Mouse (Mus musculus) bone marrow macrophage, adult 2 months (primary cell): Measurements from ENCODE around the gene Syt5. TPM values are rescaled to one million over a fixed set of nuclear protein-coding genes. Genes with fewer than 3 reads are reported as not detected.

Experiments used
- H3K27ac ChIP-seq: 2 replicates; pipeline ENCODE4 v1.5.1; 2012; ENCODE audit warnings: low read depth, low read length; ENCODE audit not compliant: insufficient read depth
- H3K4me1 ChIP-seq: 2 replicates; pipeline ENCODE4 v1.6.1; 2012; ENCODE audit warnings: low read length; ENCODE audit not compliant: control insufficient read depth, insufficient read depth
- H3K4me3 ChIP-seq: 2 replicates; pipeline ENCODE4 v1.5.1; 2012; ENCODE audit warnings: mild to moderate bottlenecking, low read length, moderate library complexity; ENCODE audit not compliant: insufficient read depth
- CTCF ChIP-seq: IDR thresholded peaks from 2 replicates; pipeline ENCODE4 v1.5.1; 2012; ENCODE audit warnings: low read depth, mild to moderate bottlenecking, low read length, moderate library complexity
- POLR2A ChIP-seq: IDR thresholded peaks from 2 replicates; pipeline ENCODE4 v1.6.1; 2012; ENCODE audit warnings: mild to moderate bottlenecking, low read depth, low read length, borderline replicate concordance
- polyA plus RNA-seq: library from polyadenylated mRNA; stranded (reverse); fragments of >200 nt; gene quantifications from 2 replicates; pipeline ENCODE4 v1.2.4, GENCODE M21; 2012; ENCODE audit not compliant: missing spikeins, insufficient read depth, insufficient read length

The Syt5 gene
- polyA plus RNA-seq, 1 experiment, result not detected

GRCm38 (mm10) chr7:4501558-4502397 lies 45.6 kb downstream of the Syt5 start, which contains the start of gene Ppp1r12c:
Gene Ppp1r12c (minus strand): TSS chr7:4501680.
- peaks cover 59% of the 10 kb centered on the region for H3K4me1 ChIP-seq
- peak within 1 kb of the TSS; percentile 92 for H3K27ac ChIP-seq
- peak within 1 kb of the TSS; percentile 95 for H3K4me3 ChIP-seq
- TF ChIP-seq POLR2A (no peak), CTCF (no peak)

- Histone ChIP-seq H3K4me3 (peak overlapping the region; percentile 95), H3K27ac (peak overlapping the region; percentile 69), H3K4me1 (peaks cover 62% of the 10 kb centered on the region)
- no peak for TF ChIP-seq CTCF
- no peak for TF ChIP-seq POLR2A
Observed at GRCm38 (mm10) chr7:4500892-4501471, 46.4 kb downstream of the Syt5 start.

- TF ChIP-seq POLR2A, result no peak
- no peak for TF ChIP-seq CTCF
- Histone ChIP-seq H3K4me3 (peak overlapping the region; percentile 95), H3K27ac (no peak overlapping the region), H3K4me1 (peaks cover 63% of the 10 kb centered on the region)
Observed at GRCm38 (mm10) chr7:4499034-4499433, 48.3 kb downstream of the Syt5 start.

GRCm38 (mm10) chr7:4498251-4498650 lies 49.1 kb downstream of the Syt5 start:
- Histone ChIP-seq H3K4me1 (peaks cover 64% of the 10 kb centered on the region), H3K4me3 (peak overlapping the region; percentile 95), H3K27ac (peak overlapping the region; percentile 17; the same call in 1 of the 2 replicates)
- no peak for TF ChIP-seq CTCF
- TF ChIP-seq POLR2A, result no peak

- no peak overlapping the region for H3K27ac ChIP-seq
- no peak overlapping the region for H3K4me3 ChIP-seq
- peaks cover 66% of the 10 kb centered on the region for H3K4me1 ChIP-seq
- no peak for TF ChIP-seq POLR2A
- TF ChIP-seq CTCF, result no peak
Observed at GRCm38 (mm10) chr7:4497271-4497903, 50.0 kb downstream of the Syt5 start.

- Histone ChIP-seq H3K4me3 (no peak overlapping the region), H3K4me1 (peaks cover 75% of the 10 kb centered on the region), H3K27ac (no peak overlapping the region)
- TF ChIP-seq CTCF, result no peak
- no peak for TF ChIP-seq POLR2A
Observed at GRCm38 (mm10) chr7:4496468-4496867, 50.9 kb downstream of the Syt5 start.

GRCm38 (mm10) chr7:4493991-4494390 lies 53.4 kb downstream of the Syt5 start:
- Histone ChIP-seq H3K4me3 (no peak overlapping the region), H3K27ac (peak overlapping the region; percentile 69), H3K4me1 (peaks cover 74% of the 10 kb centered on the region)
- no peak for TF ChIP-seq POLR2A
- TF ChIP-seq CTCF, result no peak

GRCm38 (mm10) chr7:4492284-4493224 lies 54.8 kb downstream of the Syt5 start:
- peak overlapping the region; percentile 45 for H3K27ac ChIP-seq

GRCm38 (mm10) chr7:4491308-4491707 lies 56.0 kb downstream of the Syt5 start:
- Histone ChIP-seq H3K27ac (peak overlapping the region; percentile 27; the same call in 1 of the 2 replicates), H3K4me1 (peaks cover 54% of the 10 kb centered on the region), H3K4me3 (no peak overlapping the region)
- no peak for TF ChIP-seq POLR2A
- TF ChIP-seq CTCF, result no peak

More at GRCm38 (mm10) chr7:4492284-4493224, 54.8 kb downstream of the Syt5 start:
- TF ChIP-seq POLR2A (no peak), CTCF (no peak)
- Histone ChIP-seq H3K4me3 (no peak overlapping the region), H3K4me1 (peaks cover 60% of the 10 kb centered on the region)

Other genes starting within 250 kb of the Syt5 start
- gene Ncr1, start 209.8 kb downstream of the Syt5 start, polyA plus RNA-seq, result not detected in 2 replicates
- gene Gp6, start 149.8 kb downstream of the Syt5 start, polyA plus RNA-seq, result 0.13 TPM in 1 of 2 replicates, not detected in the other
- 6.5 and 7.5 TPM in 2 replicates for gene Rdh13, start 101.9 kb downstream of the Syt5 start, polyA plus RNA-seq
- 23.7 and 29.0 TPM in 2 replicates for gene Eps8l1, start 86.9 kb downstream of the Syt5 start, polyA plus RNA-seq
- 293 and 348 TPM in 2 replicates for gene Ppp1r12c, start 45.9 kb downstream of the Syt5 start, polyA plus RNA-seq
- 3.0 and 4.4 TPM in 2 replicates for gene Tnnt1, start 31.2 kb downstream of the Syt5 start, polyA plus RNA-seq
- 12.3 and 19.9 TPM in 2 replicates for gene Tnni3, start 23.3 kb downstream of the Syt5 start, polyA plus RNA-seq
- 8.2 and 8.9 TPM in 2 replicates for gene Dnaaf3, start 15.1 kb downstream of the Syt5 start, polyA plus RNA-seq
- not detected in 2 replicates for gene Ptprh, start 56.5 kb upstream of the Syt5 start, polyA plus RNA-seq
- 10.9 and 14.8 TPM in 2 replicates for gene Tmem86b, start 83.9 kb upstream of the Syt5 start, polyA plus RNA-seq
- gene Ppp6r1, start 111.5 kb upstream of the Syt5 start, polyA plus RNA-seq, result 84.8 and 90.0 TPM in 2 replicates
- 24.7 and 26.7 TPM in 2 replicates for gene Hspbp1, start 137.5 kb upstream of the Syt5 start, polyA plus RNA-seq
- gene Brsk1, start 143.1 kb upstream of the Syt5 start, polyA plus RNA-seq, result 0.64 TPM in 1 of 2 replicates, not detected in the other
- gene Tmem150b, start 177.7 kb upstream of the Syt5 start, polyA plus RNA-seq, result 33.6 and 36.4 TPM in 2 replicates
- gene Kmt5c, start 192.6 kb upstream of the Syt5 start, polyA plus RNA-seq, result 109 and 120 TPM in 2 replicates
- gene Cox6b2, start 205.6 kb upstream of the Syt5 start, polyA plus RNA-seq, result 8.0 and 8.1 TPM in 2 replicates
- not detected in 2 replicates for gene Fam71e2, start 223.8 kb upstream of the Syt5 start, polyA plus RNA-seq
- gene Il11, start 235.3 kb upstream of the Syt5 start, polyA plus RNA-seq, result not detected in 2 replicates
- gene Tmem190, start 235.4 kb upstream of the Syt5 start, polyA plus RNA-seq, result not detected in 2 replicates
- gene Tmem238, start 242.1 kb upstream of the Syt5 start, polyA plus RNA-seq, result 2.1 and 3.6 TPM in 2 replicates
- gene Rpl28, start 245.3 kb upstream of the Syt5 start, polyA plus RNA-seq, result 636 and 681 TPM in 2 replicates